Mouse (Mus musculus) G1E (cell line): ENCODE results near the gene Pld1.

ENCODE experiments used
- CTCF ChIP-seq: IDR thresholded peaks from 2 replicates; pipeline ENCODE4 v1.5.1; 2012; ENCODE audit warnings: low read depth, low read length, inconsistent platforms, mixed read lengths
- TAL1 ChIP-seq: conservative IDR thresholded peaks from 2 replicates; pipeline ENCODE4 v1.6.1; 2012; ENCODE audit warnings: low read depth, low read length, inconsistent platforms, mixed read lengths

GRCm38 (mm10) chr3:28113881-28114280 is 175.4 kb downstream of the Pld1 start:
- no peak for TF ChIP-seq TAL1
- no peak for TF ChIP-seq CTCF
